Mouse (Mus musculus) hindlimb bud, embryonic 11.5 days (tissue): ENCODE data around the gene Kazn.

Experiments used
- DNase-seq: peaks from one replicate; pipeline ENCODE4 v3.0.0-alpha.2; 2012; ENCODE audit warnings: low read depth, low spot score; ENCODE audit errors: extremely low spot score

Gene Kazn

DNA sequence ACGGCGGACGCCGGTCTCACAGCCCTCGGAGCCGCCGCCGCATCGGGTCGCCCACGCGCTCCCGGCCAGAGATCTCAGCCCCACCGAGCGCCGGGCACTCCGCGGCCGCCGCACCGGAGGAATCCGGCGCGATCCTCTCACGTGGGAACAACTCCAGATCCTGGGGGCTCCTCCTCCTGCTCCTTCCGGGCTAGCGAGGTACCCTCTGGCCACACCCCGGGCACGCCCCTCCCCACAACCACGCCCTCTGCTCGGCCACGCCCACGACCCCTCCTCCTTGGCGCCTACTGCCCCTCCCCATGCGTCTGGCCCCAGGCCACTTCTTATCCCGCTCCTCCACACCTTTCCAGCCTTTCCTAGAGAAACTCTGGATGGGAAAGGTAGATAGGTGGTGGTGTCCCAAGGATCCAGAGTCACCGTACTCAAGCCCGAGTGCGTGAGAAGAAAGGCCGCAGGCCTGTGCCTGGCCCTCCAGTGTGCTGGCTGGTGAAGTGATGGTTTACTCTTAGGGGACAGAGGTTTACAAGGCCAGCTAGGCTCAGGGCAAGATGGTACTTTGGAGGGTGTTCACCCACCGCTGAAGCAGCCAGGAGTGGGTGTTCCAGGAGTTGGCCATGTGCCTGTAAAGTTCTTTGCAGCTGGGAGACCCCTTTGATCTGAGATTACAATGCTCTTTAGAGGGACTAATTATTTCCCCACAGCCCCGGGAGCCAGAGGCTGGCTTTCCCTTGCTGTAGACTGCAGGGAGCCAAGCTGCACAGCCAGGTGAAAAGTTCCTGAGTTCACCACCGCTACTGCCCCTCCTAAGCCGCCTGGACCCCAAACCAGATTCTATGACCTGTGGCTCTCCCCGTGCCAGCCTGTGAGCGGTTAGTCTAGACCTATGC, at the start of gene Kazn:
Gene Kazn, minus strand, starts transcription at position 162 of the 887 bp plus-strand sequence.
- no peak for DNase-seq

DNA sequence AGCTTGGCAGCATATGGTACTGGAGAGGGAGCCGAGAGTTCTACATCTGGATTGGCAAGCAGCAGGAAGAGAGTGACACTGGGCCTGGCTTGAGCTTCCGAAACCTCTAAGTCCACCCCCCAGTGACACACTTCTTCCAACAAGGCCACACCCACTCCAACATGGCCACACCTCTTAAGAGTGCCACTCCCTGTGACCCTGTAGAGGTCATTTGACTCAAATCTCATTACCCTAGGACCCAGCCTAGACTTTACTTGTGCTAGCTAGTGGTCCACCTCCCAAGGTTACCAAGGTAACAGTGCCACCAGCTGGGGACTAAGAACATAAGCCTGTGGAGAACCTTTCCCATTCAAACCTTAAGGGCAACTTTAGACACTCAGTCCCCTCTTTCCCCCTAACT, 46.3 kb upstream of the Kazn start:
- DNase-seq: no peak

DNA sequence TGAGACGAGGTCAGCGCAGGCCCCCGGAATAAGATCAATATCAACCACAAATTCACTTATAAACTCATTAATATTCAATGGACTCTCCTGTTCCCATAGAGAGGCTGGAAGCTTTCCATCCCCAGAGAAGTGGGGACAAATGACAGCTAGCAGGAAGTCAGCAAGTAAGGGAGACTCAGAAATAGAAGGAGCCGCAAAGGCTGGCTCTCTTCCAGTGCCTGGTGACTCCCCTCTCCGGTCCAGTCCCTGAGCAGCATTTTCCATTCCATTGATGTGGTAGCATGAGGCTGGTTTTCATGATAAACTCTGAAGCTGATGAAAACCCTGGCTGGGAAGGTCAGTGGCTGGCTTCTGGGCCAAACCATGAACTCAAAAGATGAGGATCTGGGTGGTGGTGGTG, 44.7 kb upstream of the Kazn start:
- no peak for DNase-seq

DNA sequence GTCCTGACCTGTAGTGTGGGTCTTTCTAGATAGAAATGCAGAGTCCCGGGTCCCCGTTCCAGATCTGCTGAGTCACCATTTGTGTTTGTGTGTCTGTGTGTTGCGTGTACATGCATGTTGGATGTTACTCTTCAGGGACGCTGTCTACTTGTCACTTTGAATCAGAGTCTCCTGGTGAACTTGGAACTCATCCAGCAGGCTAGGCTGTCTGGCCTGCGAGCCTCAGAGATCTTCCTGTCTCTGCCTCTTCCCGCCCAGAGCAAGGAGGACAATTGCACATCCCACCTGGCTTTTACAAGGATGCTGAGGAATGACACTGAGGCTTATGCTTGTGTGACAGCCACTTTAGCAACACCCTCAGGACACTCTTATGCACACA, 39.0 kb upstream of the Kazn start:
- DNase-seq: no peak

DNA sequence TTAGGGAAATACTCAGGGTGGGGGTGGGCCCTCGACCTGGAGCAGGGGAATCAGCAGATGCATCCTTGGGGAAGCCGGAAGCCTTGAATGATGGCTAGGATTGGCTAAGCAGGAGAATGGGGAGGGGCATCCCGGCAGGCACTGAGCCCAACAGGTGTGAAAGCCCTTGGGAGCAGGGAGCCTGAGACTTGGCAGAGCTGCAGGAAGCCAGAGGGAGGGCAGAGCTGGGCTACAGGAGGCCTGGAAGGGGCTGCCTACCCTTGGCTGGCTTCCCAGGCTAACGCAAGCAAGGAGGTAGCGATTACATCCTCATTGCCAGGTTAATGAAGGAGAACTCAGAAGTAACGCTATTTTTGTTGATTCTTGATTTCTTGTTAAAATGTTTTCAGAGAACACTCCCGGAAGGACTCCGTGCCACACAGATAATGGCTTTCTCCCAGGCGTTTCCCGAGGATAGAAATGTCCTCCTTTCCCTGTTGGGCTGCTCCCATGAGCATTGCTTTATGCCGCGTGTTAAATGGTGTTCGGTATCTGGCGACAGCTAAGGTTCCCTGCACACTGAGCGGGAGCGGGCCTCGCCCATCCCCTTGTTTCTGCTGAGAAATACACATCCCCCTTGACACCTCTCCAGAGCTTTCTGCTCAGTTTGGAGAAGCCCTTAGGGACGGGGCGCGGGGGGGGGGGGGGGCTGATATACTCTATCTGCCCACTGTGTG, 38.4 kb upstream of the Kazn start:
- no peak for DNase-seq

DNA sequence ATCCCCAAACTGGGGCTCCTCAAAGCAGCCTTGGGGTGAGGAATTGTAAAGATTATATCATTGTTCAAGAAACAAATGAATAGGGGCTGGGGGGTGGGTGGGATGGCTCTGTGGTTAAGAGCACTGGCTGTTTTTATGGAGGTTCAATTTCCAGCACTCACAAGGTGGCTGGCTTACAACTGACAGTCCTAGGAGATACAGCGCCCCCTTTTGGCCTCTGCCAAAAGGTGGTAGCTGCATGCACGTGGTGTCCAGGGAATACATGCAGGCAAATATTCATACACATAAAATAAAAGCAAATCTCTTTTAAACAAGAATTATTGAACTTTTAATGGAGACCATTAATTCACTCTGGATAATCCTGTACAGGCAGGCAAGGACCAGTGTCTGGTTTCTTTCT, 36.0 kb upstream of the Kazn start:
- DNase-seq: no peak

DNA sequence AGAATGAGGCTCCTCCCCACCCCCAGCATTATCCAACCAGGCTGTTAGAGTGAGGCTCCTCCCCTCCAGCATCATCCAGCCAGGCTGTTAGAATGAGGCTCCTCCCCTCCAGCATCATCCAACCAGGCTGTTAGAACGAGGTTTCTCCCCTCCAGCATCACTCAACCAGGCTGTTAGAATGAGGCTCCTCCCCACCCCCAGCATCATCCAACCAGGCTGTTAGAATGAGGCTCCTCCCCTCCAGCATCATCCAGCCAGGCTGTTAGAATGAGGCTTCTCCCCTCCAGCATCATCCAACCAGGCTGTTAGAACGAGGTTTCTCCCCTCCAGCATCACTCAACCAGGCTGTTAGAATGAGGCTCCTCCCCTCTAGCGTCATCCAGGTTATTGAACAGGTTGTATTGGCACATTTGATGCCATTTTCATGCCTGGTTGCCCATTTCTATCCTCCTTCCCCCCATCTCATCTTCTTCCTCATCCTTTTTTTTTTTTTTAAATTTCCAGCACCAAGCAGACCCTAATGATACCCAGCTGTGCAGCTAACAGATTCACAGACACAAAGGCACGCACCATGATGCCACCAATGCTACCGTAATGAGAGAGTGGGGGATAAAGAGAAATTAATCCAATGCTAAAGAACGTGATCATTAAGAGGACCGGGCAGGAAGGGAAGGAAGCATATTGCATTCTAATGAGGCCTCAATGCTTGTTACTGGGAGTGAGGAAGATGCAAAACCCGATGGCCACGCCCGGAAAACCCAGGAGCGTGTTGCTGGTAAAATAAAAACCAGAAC, 35.4 kb upstream of the Kazn start:
- DNase-seq: no peak

DNA sequence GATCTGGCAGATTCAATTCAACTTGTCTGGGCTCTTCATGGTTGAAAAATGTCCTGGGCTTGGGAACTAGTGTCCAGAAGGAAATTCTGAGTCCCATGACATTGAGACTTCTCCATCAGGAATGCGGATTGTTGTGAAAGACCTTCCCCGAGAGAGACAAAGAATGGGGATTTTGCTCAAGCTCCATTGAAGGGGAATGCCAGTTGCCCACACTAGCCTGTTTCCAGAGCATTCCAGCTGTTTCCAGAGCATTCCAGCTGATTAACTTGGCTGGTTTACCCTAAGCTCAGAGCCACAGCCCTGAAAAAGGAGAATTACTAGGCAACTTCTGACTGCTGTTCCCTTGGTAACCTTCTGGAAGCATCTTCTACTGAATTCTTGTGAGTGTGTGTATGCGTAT, 32.3 kb upstream of the Kazn start:
- DNase-seq: no peak

DNA sequence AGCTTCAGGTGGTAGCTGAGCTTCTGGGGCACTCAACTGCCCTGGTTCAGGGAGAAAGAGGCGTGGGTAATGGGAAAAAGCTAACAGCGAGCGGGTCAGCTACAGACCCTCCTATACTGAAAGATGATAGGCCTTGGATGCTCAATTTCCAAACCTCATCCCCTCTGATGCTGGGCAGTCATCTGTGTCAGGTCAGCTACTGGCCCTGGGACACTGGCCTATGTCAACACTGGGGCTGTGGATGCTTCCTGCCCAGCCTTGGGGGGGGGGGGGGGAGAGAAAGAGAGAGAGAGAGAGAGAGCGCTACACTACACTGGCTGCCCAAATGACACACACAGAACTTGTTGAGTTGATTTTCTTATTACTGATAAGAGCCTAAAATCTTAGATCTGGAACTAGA, 28.6 kb upstream of the Kazn start:
- no peak for DNase-seq

DNA sequence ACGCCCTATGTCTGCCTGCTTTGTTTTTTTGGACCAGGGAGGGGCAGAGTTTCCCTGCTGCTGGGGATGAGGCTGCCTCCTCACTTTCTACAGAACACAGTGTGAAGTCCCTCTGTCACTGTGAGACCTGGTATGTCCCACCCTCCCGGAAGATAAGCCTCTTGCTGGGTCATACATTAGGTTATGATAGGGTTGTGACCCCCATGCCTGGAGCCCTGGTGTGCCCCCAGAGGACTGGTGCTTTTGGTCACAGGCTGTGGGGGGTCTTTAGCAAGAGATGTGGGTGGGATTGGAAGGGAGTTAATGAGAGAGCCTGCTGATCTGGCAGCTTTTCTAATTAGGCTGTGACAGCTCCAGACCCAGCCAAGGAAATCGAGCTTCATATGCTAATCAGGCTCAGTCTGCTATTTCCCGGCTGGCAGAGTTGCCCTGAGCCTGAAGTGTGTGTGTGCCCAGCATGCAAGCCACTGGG, 28.2 kb upstream of the Kazn start:
- no peak for DNase-seq

DNA sequence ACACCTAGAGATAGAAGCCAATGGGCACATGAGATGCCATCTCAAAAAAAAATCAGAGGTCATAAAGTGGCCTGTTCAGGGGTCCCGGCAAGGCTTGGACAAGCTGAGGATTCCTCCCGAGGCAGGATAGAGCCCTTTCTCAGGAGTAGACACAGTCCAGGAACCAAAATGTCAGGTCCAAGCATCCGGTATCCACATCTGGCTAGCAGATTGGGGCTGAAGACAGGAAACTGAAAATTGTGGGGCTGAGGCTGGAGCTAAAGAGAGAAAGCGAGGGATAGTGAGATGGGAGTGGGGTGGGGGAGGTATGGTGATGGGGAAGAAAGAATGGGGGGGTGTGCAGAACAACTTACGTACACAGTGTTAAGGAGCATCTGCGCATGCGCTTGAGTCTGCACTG, 25.1 kb upstream of the Kazn start:
- DNase-seq: no peak

DNA sequence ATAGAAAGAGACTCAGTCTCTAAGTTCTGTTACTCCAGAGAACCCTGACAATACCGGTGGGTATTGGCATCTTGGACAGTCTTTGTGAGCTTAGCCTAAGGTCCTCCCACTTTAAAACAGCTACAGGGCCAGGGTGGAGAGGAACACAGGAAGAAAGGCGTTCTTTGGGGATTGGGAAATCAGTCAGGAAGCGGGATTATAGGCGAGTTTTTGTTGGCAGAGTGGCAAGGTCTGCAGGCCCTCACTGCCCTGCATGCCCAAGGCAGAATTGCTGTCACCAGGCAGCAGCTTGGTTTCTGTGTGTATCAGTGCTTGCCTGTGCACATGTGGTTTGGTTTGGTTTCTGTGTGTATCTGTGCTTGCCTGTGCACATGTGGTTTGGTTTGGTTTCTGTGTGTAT, 22.5 kb upstream of the Kazn start:
- DNase-seq: no peak

DNA sequence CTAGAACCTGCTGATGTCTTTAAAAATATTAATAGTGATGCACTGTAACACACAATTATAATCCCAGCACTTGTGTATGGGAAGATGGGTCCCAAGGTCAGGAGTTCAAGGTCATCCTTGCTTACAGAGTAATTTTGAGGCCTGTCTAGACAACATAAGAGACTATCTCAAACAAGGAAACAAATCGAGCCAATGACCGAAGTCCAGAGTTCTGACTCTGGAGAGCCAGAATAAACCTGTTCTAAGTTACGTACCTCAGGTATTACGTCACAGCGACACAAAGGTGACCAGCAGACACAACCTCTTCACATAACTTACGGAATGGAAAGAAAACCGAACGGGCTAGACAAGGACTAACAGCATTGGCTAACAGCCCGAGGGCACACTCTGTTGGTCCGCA, 19.5 kb upstream of the Kazn start:
- no peak for DNase-seq

DNA sequence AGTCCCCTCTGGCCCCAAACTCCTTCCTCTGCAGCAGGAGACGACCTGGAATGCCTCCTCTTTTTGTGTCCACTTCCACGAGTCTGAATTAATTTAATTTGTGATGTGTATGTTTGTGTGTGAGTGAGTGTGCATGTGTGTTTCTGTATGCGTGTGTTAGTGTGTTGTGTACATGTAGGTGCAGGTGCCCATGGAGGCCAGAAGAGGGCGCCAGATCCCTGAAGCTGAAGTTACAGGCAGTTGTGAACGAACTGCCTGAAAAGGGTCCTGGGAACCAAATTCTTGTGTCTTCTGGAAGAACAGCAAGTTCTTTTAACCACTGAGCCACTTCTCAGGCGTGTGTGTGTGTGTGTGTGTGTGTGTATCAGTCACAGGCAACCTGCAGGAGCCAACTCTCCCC, 14.9 kb upstream of the Kazn start:
- DNase-seq: no peak

DNA sequence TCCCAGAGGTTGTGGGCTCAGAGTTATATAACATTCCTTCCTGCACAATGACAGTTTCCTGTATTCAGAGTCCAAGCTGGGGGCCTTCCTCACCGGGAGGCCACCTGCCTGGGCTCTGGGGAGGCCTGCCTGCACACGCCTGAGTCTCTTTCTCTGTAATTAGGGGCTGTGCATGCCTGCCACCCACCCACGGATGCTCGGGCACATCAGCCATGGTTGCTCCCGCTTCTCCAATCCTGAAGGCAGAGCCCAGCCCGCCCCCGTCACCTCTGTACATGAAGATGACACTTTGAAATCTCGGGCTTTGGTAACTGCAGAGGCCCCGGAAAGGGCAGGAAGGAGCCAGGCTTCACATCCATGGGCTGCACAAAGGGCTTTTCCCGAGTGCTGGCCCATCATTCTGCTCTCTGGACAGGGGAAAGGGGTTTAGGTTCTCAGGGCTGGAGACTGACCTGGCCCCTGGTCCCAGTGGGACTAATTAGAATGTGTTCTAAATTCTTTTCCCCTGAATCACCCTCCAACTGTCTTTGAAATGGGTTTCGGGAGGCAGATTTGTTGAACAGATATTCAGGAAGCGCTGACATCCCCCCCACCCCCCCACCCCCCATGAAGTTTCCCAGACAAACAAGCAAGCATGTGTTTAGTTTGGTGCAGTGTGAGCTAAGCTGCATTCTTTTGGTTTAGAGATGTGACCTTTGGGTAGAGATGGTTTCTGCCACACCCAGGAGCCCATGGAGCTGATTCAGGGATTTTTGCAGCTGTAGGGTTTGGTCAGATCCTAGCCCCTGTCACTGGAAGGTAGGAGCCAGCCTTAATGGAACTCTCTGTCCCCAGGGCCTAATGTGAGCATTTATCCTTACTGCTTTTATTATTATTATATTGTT, 12.5 kb upstream of the Kazn start:
- DNase-seq: no peak

DNA sequence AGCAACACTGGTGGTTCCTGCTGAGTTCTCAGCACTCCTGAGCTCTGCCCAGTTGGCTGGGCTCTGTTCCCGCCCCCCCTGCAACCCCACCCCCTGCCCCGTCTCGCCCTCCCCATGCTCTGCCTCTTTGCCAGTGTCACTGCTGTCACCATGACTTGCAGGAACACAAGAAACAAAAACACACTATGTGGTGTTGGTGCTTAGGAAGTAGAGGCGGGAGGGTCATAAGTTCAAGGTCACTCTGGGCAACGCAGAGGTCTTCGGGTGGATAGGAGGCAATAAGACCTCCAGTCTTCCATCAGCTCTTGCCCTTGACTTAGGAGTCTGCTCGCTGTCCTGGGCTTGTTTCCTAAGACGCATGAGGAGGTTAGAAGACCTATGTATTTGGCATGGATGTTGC, 10.9 kb upstream of the Kazn start:
- no peak for DNase-seq

DNA sequence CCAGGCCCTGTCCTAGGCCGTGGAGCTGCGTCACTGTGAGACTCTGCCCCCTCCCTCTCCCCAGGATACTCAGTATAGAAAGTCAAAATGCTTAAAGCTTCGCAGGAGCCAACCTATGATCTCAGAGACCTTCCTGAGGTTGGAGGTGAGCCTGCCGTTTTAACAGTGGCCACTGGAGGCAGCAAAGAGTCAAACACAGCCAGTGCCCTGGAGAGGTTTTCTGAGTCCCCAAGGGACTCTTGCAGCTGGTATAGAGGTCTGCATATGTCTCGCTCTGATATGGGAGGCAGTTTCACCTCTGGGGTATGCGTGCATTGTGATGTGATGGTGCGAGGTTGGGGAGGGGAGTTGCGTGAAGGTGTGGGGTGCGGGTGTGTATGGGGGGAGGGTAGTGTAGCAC, 10.2 kb upstream of the Kazn start:
- DNase-seq: no peak

DNA sequence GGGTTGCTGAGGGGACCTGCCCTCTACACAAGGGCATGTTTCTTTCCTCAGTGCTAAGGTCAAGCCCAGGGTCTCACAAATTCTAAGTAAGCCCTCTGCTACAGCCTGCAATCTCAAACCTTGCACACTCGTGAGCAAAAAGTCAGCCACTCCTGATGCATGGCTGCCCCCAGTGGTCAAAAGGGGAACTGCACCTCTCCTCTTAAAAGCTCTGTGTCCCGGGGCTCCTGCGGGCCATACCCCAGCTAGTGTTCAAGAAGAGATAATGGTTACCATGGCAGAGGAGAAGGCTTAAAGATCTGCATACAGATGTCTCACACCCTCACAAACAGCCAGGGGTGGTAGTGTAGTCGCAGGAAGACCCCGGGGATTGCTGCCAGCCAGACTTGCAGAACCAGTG, 9.2 kb upstream of the Kazn start:
- DNase-seq: no peak

DNA sequence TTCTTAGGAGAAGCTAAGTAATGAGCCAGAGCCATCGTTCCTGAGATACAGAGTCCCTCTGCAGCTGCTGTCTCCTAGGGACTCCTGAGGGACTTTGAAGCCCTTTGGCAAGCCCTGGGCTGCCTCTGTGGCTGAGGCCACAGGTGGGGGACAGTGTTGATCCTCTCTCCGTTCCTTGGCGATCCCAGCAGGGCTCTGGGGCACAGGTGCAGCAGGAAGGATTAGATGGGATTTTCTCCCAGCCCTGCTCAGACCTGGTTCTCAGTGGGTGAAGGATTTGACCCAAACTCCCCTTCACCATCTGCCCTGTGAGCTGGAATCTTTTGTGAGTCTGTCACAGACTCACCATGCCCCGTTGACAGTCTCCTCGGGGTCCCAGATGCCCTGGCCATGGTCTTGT, 7.5 kb upstream of the Kazn start:
- no peak for DNase-seq

DNA sequence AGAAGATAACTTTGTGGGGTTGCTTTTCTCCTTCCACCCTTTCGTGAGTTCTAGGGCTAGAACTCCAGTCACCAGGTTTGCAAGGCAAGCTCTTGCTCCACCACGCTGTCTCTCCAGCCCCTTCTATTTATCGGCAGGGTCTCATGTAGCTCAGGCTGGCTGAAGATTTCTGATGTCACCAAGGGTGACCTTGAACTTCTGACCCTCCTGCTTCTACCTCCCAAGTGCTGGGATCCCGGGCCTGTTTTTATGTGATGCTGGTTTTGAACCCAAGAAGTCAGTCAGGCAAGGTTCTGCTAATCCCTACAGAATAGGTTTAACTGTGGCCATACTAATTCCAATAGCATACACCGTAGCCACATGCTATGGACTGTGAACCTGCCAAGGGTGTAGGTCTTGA, 5.4 kb upstream of the Kazn start:
- no peak for DNase-seq
